Mouse (Mus musculus): Measurements from ENCODE around the gene Esr1. TPM values are rescaled to one million over a fixed set of nuclear protein-coding genes. Genes with fewer than 3 reads are reported as not detected.
A peak's percentile ranks its signal among the peaks of the same experiment; 100 is the strongest.

The Esr1 gene
- polyA plus RNA-seq, 1 experiment = 1.6 TPM

DNA sequence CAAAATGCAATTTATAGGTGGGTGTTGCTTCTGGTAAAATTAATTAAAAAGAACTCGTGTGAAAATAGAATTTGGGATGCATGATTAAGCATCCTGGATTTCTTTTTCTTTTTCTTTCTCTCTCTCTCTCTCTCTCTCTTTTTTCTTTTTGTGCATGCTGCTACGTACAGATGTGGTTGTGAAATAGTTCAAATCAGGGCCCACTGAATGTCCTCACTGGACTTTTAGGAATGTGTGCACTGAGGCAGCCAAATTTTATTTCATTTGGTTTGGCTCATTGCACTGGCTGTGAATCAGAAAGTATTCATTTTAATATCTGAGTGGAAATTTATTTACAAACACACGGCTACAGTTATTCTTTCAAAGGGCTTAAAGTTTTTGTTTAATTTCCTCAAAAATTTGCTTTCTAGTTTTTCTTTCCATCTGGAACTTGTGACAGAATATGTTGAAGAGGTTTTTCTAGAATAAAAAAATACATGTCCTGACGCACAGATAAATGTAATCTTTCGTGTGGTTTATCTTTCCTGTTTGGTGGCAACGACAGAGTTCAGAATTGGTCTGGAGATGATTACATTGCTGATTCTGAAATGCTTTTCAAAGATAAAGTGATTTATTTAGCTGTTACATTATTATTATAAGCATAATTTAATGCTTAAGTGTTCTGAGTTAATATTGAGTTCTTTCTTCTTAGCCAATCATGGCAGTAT lies 164.8 kb downstream of the Esr1 start:
- Histone ChIP-seq H3K27ac (ENCODE audit: insufficient read depth, low read length) (peak overlapping the region; percentile 44; the same call in 1 of the 2 replicates), H3K4me1 (ENCODE audit: control insufficient read depth, insufficient read depth, low read length) (0 out of 2 replicates have a peak, but pooled peaks cover 5% of the 10 kb centered on the region), H3K4me3 (ENCODE audit: insufficient read depth, low read length) (no peak overlapping the region)
- no peak for TF ChIP-seq POLR2A (IDR thresholded peaks at IDR 0.05; ENCODE audit: low read depth, low read length)
- TF ChIP-seq CTCF (IDR thresholded peaks at IDR 0.05; ENCODE audit: borderline replicate concordance, insufficient read depth, low read length) = no peak

DNA sequence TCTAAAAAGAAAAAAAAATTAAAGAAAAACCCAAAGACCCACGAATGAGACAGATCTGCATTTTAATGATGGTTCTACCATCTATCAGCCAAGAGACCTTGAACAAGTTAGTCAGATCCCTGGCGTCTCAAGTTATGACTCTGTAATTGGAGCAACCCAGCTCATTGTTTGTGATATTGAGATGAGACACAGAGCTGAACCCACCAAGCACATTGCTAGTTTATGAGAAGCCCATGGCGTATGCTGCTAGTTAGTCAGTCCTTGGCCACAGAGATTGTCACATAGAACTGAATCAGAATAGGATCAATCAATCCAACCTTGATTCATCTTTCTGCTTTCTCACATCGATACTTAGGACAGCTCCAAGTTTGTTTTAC lies 165.3 kb downstream of the Esr1 start:
- Histone ChIP-seq H3K27ac (ENCODE audit: insufficient read depth, low read length) (peak overlapping the region; percentile 44), H3K4me3 (ENCODE audit: insufficient read depth, low read length) (no peak overlapping the region), H3K4me1 (ENCODE audit: control insufficient read depth, insufficient read depth, low read length) (0 out of 2 replicates have a peak, but pooled peaks cover 5% of the 10 kb centered on the region)
- TF ChIP-seq CTCF (IDR thresholded peaks at IDR 0.05; ENCODE audit: borderline replicate concordance, insufficient read depth, low read length) = no peak
- no peak for TF ChIP-seq POLR2A (IDR thresholded peaks at IDR 0.05; ENCODE audit: low read depth, low read length)

DNA sequence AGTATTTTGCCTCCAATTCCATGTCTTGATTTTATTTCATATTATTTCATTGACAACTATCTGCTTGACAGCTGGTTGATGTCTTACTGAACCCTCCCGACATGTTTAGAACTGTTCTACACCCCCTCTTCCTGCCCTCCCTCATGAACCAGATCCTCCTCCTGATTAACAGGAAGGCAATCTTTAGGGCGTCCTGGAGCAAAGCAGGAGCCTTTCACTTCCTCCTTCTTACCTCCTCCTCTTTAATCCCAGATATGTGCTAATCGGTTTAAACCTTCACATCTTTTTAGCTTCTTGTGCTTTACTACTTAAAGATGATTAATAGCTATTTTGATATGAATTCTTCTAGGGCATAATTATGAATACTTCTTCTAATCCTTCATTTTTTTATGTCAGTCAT lies 166.6 kb downstream of the Esr1 start:
- no peak for TF ChIP-seq CTCF (IDR thresholded peaks at IDR 0.05; ENCODE audit: borderline replicate concordance, insufficient read depth, low read length)
- no peak for TF ChIP-seq POLR2A (IDR thresholded peaks at IDR 0.05; ENCODE audit: low read depth, low read length)
- H3K4me1 ChIP-seq (ENCODE audit: control insufficient read depth, insufficient read depth, low read length) = 0 out of 2 replicates have a peak, but pooled peaks cover 5% of the 10 kb centered on the region
- no peak overlapping the region for H3K4me3 ChIP-seq (ENCODE audit: insufficient read depth, low read length)
- no peak overlapping the region for H3K27ac ChIP-seq (ENCODE audit: insufficient read depth, low read length)

DNA sequence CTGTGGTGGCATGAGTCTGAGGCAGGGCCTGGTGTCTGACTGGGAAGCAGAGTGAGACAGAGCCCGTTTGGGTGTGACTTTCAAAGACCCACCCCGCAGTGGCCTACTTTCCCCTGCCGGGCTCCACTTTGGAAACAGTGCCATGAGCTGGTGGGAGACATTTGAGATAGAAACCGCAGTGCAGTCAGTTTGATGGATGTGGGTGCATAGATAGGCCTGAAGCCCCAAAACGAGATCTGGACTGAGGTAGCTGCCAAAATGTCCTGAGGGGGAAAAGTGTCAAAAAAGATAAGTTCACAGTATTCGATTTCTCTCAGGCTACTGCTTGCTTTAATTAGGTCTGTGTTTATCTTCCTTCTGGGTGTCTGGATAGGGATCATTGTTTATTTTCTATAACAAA lies 169.5 kb downstream of the Esr1 start:
- TF ChIP-seq POLR2A (IDR thresholded peaks at IDR 0.05; ENCODE audit: low read depth, low read length) (no peak), CTCF (IDR thresholded peaks at IDR 0.05; ENCODE audit: borderline replicate concordance, insufficient read depth, low read length) (no peak)
- no peak overlapping the region for H3K4me3 ChIP-seq (ENCODE audit: insufficient read depth, low read length)
- no peak overlapping the region for H3K27ac ChIP-seq (ENCODE audit: insufficient read depth, low read length)
- H3K4me1 ChIP-seq (ENCODE audit: control insufficient read depth, insufficient read depth, low read length) = 0 out of 2 replicates have a peak, but pooled peaks cover 2% of the 10 kb centered on the region

DNA sequence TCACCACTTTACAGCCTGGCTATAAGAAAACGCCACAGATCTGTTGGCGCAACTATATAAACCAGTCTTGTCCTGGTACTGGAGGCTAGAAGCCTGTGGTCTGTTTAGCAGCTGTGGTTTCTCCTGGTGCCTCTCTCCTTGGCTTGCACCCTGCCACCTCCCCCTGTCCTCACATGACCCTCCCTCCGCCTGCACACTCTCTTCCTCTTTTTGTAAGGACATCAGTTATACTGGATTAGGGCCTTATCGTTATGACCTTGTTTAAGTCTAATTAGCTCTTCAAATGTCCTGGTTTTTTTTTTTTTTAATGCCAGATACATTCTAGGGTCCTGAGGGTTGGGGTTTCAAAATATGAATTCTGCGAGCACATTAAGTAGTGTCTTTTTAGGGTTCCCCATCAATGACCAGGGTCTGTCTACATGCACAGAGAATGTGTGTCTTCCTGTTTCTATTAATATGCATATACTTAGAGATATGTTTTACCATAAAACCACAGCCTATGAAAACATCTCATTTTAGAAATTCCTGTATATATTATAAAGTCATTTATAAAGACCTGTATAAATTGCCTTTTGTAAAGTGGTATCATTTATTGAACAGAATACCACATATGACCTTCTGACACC lies 175.7 kb downstream of the Esr1 start:
- Histone ChIP-seq H3K4me1 (ENCODE audit: control insufficient read depth, insufficient read depth, low read length) (no peaks in the 10 kb centered on the region), H3K27ac (ENCODE audit: insufficient read depth, low read length) (no peak overlapping the region), H3K4me3 (ENCODE audit: insufficient read depth, low read length) (no peak overlapping the region)
- TF ChIP-seq CTCF (IDR thresholded peaks at IDR 0.05; ENCODE audit: borderline replicate concordance, insufficient read depth, low read length) (no peak), POLR2A (IDR thresholded peaks at IDR 0.05; ENCODE audit: low read depth, low read length) (no peak)

DNA sequence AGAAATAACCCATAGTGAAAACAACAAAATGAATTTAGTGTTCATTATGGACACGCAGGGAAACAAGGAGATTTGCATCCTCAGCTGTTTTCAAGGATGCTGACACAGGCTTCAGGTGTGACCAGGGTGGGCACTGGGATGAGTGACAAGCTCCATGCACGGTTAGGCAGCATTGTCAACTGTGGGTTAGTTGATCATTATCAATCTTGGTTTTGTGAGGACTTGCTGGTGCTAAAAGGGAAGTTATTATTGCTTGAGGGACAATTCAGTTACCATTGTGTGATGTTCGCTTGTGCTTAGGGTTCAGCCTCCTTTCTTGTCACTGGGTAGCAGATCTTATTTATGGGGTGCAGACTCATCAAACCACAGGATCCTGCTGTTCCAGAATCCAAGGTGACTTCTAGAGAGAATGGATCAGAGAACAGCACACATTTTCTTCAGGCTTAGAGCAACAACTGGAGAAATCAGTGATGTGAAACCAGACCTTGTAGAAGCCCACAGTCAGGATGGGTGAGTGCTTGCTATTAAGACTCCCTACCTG lies 186.9 kb downstream of the Esr1 start:
- H3K27ac ChIP-seq (ENCODE audit: insufficient read depth, low read length) = no peak overlapping the region
- TF ChIP-seq CTCF (IDR thresholded peaks at IDR 0.05; ENCODE audit: borderline replicate concordance, insufficient read depth, low read length) (no peak), POLR2A (IDR thresholded peaks at IDR 0.05; ENCODE audit: low read depth, low read length) (no peak)
- H3K4me3 ChIP-seq (ENCODE audit: insufficient read depth, low read length) = no peak overlapping the region
- H3K4me1 ChIP-seq (ENCODE audit: control insufficient read depth, insufficient read depth, low read length) = no peaks in the 10 kb centered on the region

DNA sequence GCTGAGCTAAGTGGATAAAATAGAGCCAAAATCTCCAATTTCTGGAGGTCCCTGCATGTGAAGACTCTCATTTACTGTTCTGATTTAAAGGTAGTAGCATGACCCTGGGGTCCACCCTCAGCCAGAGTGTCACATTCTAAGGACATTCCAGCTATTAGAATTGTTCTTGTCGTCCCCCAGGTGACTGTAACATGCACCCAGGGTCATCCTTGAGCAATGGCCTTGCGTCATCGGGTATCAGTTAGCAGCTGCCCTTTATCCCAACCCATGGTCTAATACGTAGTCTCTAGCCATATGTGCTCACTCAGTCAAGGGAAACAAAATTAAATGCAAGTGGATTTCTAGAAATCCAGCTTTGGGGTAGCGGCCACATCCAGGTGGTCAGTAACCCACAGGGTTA lies 213.0 kb downstream of the Esr1 start:
- H3K4me3 ChIP-seq (ENCODE audit: insufficient read depth, low read length) = no peak overlapping the region
- TF ChIP-seq POLR2A (IDR thresholded peaks at IDR 0.05; ENCODE audit: low read depth, low read length) (no peak), CTCF (IDR thresholded peaks at IDR 0.05; ENCODE audit: borderline replicate concordance, insufficient read depth, low read length) (no peak)
- H3K27ac ChIP-seq (ENCODE audit: insufficient read depth, low read length) = no peak overlapping the region
- no peaks in the 10 kb centered on the region for H3K4me1 ChIP-seq (ENCODE audit: control insufficient read depth, insufficient read depth, low read length)

DNA sequence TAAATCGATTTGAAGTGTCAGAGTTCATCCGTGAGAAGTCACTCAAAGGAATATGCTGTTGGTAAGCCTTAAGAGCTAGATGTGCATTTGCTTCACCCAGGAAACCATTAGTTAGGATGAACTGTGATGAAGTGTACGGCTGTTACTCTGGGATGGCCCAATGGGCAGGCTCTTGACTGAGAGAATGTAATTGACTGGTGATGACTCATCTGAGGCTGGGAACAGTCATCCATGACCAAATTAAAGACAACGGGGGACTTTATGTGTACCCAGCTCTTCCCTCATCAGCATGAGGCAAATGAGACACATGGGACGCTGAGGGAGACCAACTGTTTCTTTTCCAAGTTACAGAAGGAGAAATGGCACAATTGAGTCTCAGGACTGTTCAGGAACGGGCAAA lies 219.2 kb downstream of the Esr1 start:
- no peak for TF ChIP-seq CTCF (IDR thresholded peaks at IDR 0.05; ENCODE audit: borderline replicate concordance, insufficient read depth, low read length)
- TF ChIP-seq POLR2A (IDR thresholded peaks at IDR 0.05; ENCODE audit: low read depth, low read length) = no peak
- H3K4me3 ChIP-seq (ENCODE audit: insufficient read depth, low read length) = no peak overlapping the region
- no peaks in the 10 kb centered on the region for H3K4me1 ChIP-seq (ENCODE audit: control insufficient read depth, insufficient read depth, low read length)
- no peak overlapping the region for H3K27ac ChIP-seq (ENCODE audit: insufficient read depth, low read length)

DNA sequence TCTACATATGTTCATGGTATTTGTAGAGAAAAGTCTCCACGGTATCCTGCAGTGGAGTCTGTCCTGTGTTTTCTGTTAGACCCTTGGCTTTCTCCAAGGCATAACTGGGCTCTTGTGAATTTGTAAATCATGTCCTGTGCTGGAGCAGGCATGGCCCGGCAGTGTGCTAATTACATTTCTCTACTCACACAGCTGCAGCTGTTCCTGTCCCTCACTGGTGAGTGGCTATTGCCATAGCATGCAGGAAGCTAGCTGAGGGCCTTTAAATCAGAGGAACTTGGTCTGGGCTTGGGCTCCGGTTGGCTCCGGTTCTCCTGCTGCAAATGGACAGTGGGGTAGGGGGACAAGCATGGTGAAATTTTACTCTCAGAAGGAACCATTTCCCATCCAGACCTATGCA lies 226.7 kb downstream of the Esr1 start:
- TF ChIP-seq CTCF (IDR thresholded peaks at IDR 0.05; ENCODE audit: borderline replicate concordance, insufficient read depth, low read length) (no peak), POLR2A (IDR thresholded peaks at IDR 0.05; ENCODE audit: low read depth, low read length) (no peak)
- H3K4me3 ChIP-seq (ENCODE audit: insufficient read depth, low read length) = no peak overlapping the region
- H3K27ac ChIP-seq (ENCODE audit: insufficient read depth, low read length) = no peak overlapping the region
- H3K4me1 ChIP-seq (ENCODE audit: control insufficient read depth, insufficient read depth, low read length) = no peaks in the 10 kb centered on the region

DNA sequence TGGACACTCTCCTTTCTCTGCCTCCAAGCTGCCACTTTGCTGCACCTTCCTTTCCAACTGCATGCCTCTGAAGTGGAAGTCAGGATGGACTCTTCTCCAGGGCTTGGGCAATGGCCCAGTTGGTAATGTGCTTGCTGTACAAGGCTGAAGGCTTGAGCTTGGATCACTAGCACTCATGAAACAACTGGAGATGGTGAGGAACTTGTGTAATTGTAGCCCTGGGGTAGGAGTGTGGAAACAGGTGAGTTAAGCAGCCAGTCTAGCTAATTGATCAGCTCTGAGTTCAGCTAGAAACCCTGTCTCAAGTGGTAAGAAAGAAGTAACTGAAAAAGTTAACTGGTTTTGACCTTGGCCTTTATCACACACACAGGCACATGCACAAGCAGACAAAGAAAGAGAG lies 229.6 kb downstream of the Esr1 start:
- H3K27ac ChIP-seq (ENCODE audit: insufficient read depth, low read length) = no peak overlapping the region
- H3K4me1 ChIP-seq (ENCODE audit: control insufficient read depth, insufficient read depth, low read length) = no peaks in the 10 kb centered on the region
- H3K4me3 ChIP-seq (ENCODE audit: insufficient read depth, low read length) = no peak overlapping the region
- TF ChIP-seq CTCF (IDR thresholded peaks at IDR 0.05; ENCODE audit: borderline replicate concordance, insufficient read depth, low read length) = no peak
- no peak for TF ChIP-seq POLR2A (IDR thresholded peaks at IDR 0.05; ENCODE audit: low read depth, low read length)

All from embryonic fibroblast, embryonic 13.5 days (primary cell).